Mouse (Mus musculus): Measurements from ENCODE around the gene Sh2b3.

The Sh2b3 gene

DNA sequence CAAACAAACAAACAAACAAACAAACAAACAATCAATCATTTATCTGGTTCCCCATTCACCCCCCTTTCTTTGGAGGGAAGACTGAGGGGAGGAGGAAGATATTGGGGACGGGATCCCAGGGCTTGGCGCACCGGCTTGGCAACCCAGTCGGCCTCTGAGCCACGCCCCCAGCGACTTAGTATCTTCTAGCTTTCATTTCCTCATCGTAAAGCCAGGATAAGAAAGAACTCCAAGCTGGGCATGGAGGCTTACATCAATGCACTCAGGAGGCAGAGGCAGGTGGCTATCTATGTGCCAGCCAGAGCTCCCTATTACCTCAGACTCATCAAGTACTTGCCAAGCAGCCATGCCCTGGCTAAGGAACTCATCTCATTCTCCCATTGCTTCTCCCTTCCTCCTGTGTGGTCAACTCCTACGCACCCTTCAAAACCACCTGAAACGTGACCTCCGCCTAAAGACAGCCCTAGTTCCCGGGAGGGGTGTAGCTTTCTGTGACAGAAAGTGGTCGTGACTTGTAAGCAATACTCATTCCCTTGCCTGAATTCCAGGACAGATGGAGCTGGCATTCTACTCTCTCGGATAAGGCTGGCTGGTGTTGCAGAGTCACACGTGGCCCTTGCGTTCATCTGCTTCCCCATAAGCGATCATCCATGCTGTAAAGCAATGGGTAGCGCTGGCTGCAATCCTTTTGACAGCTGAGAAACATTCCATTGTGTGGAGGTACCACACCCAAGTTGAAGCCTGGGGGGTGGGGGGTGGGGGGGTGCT is 5.9 kb upstream of the Sh2b3 start:
- no peak for DNase-seq (ENCODE audit: low spot score)

DNA sequence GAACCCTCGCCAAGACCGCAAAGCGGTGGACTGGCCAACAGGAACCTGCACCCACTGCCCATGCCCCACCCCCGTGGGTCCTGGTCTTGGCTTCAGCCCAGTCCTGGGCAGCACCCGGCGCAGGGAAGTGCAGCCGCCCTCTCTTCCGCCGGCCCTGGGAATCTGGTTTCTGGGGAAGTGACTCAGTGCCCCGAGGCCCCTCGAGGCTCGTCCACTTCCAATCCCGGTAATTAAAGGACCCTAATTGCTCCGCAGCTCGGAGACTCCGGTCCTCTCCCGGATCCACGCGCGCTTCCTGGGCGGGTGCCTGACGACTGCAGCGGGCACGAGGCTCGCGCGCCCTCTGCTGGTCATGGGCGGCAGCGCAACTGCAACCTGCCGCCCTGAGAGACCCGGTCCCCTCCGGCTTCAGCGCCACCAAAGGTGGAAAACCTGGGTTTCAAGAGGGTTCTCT is 5.2 kb upstream of the Sh2b3 start:
- DNase-seq (ENCODE audit: low spot score), result peak; percentile 85

DNA sequence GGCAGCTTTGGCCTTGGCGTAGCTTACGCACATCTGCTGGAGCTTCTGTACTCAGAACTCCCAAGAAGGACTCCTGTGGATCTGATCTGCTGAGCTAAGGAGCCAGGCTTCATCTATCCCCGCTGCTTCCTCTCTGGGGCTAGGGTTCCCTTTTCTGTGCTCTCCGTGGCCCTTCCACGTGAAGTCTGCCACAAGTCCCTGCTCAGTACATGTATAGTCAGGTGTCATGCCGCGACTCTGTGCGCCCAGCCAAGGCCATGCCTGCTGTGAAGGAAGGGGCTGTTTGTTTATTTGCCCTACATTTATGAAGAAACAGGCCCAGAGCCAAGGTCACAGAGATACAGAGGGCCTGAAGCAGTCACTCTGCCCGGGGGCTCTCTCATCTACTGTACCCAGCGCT is 4.5 kb upstream of the Sh2b3 start:
- no peak for DNase-seq (ENCODE audit: low spot score)

DNA sequence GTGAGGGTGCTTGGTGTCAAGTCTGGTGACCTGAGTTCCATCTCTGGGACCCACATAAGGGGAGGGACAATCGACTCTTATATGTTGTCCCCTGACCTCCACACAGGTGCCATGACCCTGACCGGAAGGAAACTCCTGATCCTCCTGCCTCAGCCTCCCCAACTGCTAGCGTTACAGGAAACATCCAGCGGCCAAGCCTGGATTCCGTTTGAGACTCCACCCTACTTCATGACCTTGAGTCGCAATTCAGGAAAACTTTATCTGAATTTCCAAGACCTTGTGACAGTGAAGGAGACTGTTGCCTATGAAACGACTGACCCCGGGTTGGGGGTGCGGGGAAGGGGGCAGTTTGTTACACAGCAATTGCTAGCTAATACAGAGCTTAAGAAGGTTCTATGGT is 4.1 kb upstream of the Sh2b3 start:
- DNase-seq (ENCODE audit: low spot score), result no peak

DNA sequence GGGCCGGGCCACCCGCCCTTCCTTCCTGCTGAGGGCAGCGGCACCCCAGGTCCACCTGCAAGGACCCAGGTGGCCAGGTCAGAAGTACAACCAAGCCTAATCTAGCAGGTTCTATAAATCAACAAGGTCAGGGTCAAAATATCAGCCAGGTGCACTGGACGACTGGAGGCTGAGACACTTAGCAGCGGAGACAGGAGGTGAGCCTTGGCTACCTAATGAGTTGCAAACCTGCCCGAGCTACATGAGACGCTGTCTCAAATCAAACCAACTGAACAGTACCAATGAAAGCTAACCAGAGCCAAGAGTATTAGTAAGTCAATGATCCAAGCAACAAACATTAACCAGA is 1.7 kb upstream of the Sh2b3 start:
- no peak for DNase-seq (ENCODE audit: low spot score)

DNA sequence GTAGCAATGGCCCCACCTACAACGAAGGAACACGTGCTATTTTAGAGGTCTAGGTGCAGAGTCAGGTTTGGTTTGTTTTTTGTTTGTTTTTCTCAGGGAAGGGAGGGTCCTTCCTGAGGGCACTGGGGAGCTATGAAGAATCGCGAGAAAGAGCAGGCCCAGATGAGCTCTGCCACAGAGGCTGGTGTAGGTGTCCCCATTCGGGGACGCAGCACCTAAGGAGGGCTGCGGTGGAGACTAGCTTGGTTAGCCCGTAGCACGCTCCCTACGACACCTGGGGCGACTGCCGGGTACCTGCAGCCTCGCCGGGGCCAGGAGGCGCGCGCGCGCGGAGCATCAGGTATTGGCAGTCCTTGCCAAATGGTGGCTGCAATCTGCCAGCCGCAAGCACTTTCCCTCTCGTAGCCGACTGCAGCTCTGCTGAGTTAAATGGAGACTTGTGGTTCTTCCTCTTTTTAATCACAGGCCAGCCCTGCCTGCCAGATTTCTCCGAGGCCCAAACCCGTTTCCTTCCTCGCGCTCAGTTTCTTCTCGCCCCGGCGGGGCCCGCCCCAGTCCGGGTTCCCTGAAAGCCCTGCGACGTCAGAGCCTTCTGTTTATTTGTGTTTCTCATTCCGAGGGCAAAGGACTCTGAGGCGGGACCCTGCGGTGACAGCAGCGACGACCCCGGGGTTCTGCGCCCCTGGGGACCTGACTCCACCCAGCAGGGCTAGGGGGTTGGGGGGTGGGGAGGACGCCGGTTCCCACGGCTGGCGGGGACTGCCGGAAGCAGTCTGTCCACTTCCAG is 1.1 kb upstream of the Sh2b3 start:
- no peak for DNase-seq (ENCODE audit: low spot score)

DNA sequence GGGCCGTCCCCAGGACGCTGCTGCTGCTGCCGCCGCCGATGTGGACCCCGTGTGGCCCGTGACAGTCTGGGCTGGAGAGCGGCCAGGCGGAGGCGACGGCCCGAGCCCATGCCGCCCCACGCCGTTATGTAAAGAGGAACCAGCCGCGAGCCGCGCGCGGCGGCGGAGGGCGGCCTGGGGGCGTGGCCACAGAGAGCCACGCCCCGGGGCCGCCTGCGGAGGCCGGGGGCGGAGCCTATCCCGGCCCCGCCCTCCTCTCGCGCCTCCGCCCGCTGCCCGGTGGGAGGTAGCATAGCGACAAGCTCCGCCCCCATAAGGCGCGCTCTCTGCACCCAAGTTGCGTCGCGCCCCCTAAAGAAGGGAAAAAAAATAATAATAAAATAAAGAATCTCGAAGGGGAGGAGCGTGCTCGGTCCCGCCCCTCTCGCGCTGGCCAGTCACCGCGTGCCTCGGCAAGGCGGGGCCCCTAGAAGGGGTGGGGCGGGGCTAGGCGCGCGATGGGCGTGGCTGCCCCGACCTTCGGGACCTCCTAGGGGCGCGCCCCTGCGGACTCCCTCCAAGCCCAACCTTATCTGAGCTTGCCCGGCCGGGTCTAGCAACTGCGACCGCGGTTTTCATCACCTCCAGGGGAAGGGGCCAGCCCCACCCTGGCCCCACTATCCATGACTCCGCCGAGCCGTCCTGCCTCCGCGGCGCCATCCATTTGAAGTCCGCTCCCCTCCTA is 592 bp downstream of the Sh2b3 start:
- DNase-seq (ENCODE audit: low spot score), result peak; percentile 81

DNA sequence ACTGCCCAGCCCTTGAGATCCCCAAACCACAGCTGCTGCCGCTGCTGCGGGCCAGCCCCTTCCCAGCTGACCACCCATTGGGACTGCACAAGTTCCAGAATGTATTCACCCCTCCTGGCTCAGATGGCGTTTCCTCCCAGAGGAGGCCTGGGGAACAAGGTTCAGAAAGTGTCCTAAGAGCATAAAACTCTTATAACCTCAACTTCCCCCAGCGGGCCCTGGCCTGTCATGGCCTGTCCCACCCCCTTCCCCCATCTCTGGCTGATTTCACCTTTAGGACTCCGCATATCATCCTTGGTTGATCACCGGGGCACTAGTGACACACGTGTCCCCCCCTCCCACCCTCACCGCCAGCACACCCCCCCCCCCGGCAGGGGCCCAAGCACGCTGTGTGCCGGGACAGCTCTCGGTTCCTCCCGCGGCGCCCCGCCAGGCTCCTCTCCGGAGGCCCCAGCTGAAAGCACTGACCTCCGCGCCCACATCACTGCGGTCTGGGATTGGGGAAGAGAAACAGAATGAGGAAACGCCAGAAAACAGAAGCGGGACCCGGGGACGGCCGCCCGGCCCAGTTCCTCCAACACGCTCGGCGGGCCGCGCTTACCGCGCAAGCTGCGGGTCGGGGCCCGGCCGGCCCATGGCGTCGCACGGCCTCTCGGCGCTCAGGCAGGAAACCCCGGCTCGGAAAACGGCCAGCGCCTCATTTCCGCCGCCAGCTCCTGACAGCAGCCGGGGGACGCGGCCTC is 1.3 kb downstream of the Sh2b3 start:
- no peak for DNase-seq (ENCODE audit: low spot score)

DNA sequence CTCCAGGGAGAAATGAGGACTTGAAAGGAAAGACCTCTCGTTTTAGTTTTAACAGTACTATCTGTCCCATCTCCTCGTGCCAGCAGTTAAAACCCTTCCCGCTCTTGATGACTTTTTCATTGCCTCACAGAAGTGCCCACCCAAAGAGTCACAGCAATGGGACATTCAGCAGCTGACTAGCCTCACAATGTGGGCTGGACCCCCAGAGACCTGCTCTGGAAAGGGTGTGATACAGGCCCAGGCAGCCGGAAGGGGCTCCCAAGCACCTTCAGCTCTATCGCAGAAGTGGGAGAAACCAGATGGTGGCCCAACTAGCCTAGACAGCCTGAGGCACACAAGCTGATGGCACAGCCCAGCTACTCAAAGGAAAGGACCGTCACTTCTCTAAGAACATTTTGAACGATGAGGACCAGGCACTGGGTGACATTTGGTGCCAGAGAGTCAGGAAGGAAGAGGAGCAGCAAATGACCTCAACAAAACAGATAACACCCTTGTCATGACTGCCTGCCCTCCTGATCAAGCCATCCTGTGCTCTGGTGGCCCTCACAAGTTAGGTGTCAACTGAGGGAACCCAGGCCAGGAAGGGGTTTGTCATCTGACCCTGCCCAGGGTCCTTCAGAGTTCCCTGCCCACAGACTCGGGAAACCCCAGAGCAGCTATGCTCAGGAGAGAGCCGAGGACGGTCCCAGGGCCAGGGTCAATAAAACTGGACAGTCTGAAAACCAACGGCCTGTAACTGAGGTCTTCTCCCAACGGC is 2.3 kb downstream of the Sh2b3 start:
- DNase-seq (ENCODE audit: low spot score), result no peak

DNA sequence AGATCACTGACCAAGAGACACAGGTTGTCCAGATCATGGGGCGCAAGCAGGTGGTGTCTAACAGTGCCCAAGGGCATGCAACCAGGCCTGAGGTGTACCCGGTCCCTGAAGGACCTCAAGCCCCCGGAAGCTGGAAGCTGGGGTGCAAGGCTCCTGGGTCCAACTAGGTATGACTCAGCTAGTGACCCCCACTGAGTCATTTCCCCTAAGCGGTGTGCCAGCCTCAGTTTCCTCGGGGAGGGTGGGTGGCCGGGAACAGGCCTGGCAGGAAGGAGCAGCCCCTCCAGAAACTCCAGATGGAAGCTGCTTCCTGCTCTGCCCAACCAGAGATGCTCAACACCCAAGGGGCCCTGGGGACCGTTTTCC is 3.2 kb downstream of the Sh2b3 start:
- no peak for DNase-seq (ENCODE audit: low spot score)

DNA sequence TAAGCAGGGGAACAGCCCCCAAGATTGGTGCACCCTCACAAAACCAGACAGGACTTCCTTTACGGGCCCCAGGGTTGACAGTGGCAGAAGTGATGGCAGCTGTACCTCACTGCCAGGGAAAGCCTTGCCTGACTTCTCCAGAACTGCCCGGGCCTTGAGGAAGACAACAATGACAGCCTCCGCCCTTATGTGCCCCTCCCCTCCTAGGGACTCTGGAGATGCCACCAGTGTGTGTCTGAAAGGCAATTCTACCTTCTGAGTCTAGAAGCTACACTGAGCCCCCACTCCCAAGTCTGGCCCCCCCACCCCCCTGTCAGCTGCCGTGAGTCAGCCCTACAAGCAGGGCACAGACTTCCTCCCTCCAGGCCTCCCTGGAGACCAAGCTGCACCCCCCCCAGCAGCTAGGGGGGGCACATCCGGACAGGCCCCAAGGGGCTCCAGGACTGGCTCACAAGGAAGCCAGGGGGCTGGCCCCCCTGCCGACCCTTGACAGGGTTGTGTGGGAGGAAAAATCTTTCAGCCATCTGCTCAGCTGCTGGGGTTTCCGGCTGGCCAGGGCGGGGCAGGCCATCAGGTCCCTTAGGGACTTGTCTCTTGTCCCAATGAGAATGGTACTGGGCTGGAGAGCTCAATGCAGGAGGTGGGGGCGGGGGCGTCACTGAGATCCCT is 3.7 kb downstream of the Sh2b3 start:
- DNase-seq (ENCODE audit: low spot score), result no peak

DNA sequence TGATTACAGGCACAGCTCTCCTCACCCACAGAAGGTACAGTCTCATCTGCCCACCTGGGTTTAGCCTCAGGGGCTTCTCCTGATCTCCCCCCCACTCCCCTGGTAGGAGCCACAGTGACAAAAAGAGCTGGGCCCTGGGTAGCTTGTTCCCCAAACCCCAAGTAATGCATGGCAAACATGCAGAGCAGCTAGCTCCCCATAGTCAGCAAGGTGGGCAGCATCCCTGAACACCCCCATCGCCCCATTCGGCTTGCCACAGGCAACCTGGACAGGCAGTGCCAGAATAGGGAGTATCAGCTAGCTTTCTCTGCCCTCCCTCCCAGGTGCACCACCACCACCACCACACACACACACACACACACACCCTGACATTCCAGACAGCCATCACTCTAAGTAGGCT is 4.3 kb downstream of the Sh2b3 start:
- no peak for DNase-seq (ENCODE audit: low spot score)

DNA sequence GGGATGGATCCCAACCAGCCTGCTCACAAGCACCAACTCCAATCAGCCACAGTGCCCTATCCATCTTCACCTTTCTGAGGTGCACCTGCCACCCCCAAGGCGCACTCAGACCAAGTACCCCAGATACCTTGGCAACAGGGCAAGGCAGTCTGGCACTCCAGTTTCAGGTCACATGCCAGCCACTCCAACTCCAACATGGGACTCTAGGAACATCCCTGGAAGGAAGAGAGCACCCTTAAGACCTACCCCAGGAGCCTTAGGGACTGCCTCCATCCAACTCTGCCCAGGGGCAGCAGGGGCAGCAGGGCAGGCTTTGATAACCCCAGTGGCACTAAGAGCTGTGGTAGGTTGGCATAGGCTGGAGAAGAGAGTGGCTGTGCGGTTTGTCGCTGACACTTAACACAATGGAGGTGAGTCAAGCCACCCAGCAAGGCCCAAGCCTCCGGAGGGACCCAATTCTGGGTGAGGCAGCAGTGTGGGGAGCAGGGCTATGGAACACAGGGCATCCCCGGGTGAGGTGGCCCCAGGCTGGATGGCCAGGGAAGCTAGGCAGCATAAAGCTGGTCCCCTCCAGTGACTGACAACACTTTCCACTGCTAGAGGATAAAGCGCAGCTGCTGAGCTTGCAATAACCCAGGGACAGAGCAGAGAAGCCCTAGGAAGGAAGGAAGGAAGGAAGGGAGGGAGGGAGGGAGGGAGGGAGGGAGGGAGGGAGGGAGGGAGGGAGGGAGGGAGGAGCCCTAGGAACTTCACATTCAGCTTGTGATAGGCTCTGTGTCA is 4.9 kb downstream of the Sh2b3 start:
- no peak for DNase-seq (ENCODE audit: low spot score)

DNA sequence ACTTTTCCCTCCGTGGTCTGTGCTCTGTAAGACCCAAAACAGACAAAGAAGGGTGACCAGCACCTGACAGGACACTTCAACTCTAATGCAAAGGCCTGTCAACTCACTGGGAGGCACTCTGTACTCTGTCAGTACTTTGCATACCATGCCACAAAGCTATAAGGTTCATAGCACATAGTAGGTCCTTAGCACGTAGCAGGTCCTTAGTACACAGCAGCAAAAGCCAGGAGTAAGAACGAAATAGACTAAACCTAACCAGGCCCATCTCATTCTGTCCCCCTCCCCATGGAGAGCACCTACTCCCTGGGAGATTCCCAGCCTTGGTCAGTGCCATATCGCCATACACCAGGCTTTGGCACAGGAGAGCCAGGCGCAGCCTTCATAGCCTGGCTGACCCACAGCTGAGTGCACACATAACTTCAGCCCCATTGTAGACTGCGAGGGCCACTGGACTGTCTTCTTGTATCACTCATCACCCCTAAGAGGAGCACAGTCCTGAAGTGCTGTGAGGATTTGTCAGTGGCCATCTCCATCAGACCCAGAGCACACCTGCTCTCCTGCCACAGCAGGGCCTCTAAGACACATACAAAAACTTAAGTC is 6.3 kb downstream of the Sh2b3 start:
- no peak for DNase-seq (ENCODE audit: low spot score)

DNA sequence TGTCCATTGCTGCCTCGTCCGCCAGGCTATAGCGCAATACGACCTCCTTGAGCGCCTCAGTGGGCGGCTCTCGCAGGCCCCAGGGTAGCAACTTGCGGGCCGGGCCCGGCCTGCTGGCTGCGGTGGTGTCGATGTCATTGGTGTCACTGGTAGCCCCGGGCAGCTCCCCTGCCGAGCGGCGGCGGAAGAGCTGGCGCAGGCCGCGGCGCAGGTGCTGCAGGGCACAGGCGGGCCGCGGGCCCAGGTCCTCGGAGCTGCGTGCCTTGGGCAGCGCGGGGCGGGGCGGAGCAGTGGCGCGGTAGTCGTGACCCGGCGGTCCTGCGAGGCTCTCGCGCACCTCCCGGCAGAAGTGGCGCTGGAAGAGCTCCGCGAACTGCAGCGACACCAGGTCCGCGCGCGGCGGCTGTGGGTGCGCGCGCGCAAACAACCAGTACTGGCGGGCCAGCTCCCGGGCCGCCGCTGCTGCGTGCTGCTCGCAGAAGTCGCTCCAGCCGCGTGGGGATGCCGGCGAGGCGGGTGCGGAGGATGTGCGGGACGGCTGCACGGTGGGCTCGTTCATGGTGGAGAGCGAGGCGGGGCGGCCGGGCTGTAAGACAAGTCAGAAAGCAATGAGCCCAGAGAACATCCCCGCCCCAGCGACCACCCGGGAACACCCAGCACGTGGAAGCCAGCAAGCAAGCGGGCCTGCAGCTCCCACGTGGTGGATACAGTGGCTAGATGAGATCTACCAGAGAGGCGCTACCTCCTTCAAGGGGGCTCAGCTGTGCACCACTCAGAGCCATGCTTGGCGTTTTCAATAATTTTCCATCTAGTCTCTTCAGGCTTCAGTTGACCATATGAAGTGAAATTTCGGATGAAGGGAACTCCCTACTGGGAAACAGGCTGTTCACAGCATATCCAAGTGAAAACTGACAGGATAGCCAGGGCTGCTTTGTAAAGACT is 8.7 kb downstream of the Sh2b3 start:
- DNase-seq (ENCODE audit: low spot score), result no peak

DNA sequence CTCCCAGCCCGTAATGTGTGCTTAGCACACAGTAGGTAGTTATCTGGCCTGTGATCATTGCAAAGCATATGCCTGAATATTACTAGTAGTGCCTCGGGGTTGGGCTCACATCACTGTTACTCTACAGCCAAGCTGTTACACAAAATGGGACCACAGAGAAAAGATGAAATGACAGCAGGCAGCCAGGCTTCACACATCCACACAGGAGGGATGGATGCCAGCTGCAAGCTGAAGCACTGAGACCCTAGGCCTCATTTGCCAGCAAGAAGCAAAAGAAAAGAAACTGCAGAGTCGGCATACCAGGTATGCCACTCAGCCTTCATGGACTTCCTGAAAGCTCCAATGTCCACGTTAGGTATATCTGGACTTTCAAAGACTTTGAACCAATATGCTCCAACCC is 9.6 kb downstream of the Sh2b3 start:
- DNase-seq (ENCODE audit: low spot score), result no peak

DNA sequence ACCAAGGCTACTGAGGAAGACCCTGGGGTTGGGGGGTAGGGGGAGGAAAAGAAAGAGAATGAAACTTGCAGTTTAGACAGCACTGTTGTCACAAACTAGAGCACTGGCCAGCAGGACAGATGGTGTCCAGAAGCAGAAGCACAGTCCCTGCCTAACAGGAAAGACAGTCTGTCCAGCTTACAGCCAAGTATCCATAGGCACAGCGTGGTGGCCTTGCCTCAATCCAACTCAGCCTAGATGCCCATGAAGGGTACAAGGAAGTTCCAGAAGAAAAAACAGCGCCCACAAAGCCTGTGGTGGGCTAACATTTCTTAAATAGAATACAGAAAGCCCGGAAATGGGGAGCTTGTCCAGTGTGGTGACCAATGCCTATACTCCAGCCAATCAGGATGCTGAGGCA is 11.8 kb downstream of the Sh2b3 start:
- DNase-seq (ENCODE audit: low spot score), result no peak

DNA sequence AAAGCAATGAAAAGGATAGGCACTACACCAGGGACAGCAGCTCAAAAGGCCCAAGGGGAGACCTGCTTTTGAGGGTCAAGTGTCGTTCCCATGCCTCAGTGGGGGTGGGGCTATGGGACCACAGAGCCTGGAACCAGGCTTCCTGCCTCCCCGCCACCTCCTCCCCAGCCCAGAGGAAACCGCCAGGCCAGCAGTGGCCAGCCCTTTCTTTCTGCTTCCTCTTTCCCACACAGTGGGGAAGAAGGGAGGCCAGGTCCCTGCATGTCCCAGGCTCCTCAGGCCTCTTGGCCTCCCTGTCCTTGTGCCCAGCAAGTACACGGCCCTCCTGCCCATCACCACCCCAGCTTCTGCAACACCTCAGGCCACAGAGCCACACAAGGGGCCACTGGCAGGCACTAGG is 13.3 kb downstream of the Sh2b3 start:
- no peak for DNase-seq (ENCODE audit: low spot score)

DNA sequence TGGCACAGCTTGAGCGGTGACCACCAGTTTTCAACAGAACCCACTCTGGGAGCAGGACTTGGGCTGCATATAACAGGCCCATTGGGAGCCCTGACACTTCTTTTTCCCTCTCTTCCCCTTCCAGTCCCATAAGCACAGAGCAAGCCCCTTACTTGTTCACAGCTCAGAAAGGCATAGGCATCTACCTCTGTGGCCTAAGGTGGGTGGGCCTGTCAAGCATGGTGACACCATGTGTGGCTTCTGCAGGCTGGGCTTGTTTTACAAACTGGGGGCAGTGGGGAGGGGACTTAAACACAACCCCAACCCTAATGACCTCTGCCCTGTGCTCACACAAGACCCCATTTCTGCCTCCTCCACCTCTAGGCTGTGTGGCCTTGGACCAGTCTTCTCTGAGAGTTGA is 13.8 kb downstream of the Sh2b3 start:
- DNase-seq (ENCODE audit: low spot score), result no peak

Measured in ovary, postnatal 14 days (tissue).